Mouse (Mus musculus) midbrain, postnatal 0 days (tissue): ENCODE results near the gene Calr. TPM values are rescaled to one million over a fixed set of nuclear protein-coding genes. Genes with fewer than 3 reads are reported as not detected.

Experiments used
- ATAC-seq: fragments of 200-750 bp; cut with Nextera tagmentation; 2 replicates; pipeline ENCODE4 v1.8.0; 2017; ENCODE audit warnings: moderate number of reproducible peaks, mild to moderate bottlenecking, moderate TSS enrichment, moderate library complexity; ENCODE audit not compliant: low FRiP score
- DNase-seq: peaks from one replicate; pipeline ENCODE4 v3.0.0-alpha.2; 2015; ENCODE audit warnings: low spot score
- H3K27ac ChIP-seq: fragments of 300-500 bp; sonication (generic); 2 replicates; pipeline ENCODE4 v1.5.1; 2014; ENCODE audit warnings: low read depth, mild to moderate bottlenecking, low read length, mixed read lengths
- H3K27me3 ChIP-seq: fragments of 300-500 bp; sonication (generic); 2 replicates; pipeline ENCODE4 v1.6.1; 2014; ENCODE audit warnings: low read length, control low read depth, mixed read lengths; ENCODE audit not compliant: insufficient read depth
- H3K36me3 ChIP-seq: fragments of 300-500 bp; sonication (generic); 2 replicates; pipeline ENCODE4 v1.6.1; 2014; ENCODE audit warnings: low read length, control low read depth, mixed read lengths; ENCODE audit not compliant: insufficient read depth
- H3K4me1 ChIP-seq: fragments of 300-500 bp; sonication (generic); 2 replicates; pipeline ENCODE4 v1.6.1; 2014; ENCODE audit warnings: mild to moderate bottlenecking, control low read depth, antibody characterized with exemption, low read length, mixed read lengths; ENCODE audit not compliant: insufficient read depth
- H3K4me2 ChIP-seq: fragments of 300-500 bp; sonication (generic); 2 replicates; pipeline ENCODE4 v1.6.1; 2014; ENCODE audit warnings: low read depth, mild to moderate bottlenecking, low read length, mixed read lengths; ENCODE audit not compliant: poor library complexity, severe bottlenecking
- H3K4me3 ChIP-seq: fragments of 300-500 bp; sonication (generic); 2 replicates; pipeline ENCODE4 v1.5.1; 2014; ENCODE audit warnings: low read depth, mild to moderate bottlenecking, low read length, moderate library complexity
- H3K9ac ChIP-seq: fragments of 300-500 bp; sonication (generic); replicated peaks from 2 replicates; pipeline ENCODE4 v1.6.1; 2014; ENCODE audit warnings: mild to moderate bottlenecking, low read length, moderate library complexity, mixed read lengths; ENCODE audit not compliant: poor library complexity, severe bottlenecking
- H3K9me3 ChIP-seq: fragments of 300-500 bp; sonication (generic); 2 replicates; pipeline ENCODE4 v1.6.1; 2016; ENCODE audit warnings: low read length, control low read depth
- CTCF ChIP-seq: IDR thresholded peaks from 2 replicates; pipeline ENCODE4 v1.5.1; 2016; ENCODE audit warnings: antibody characterized with exemption, mild to moderate bottlenecking
- WGBS: fragments of 180-500 bp; shearing (Covaris S2); extraction: QIAGEN DNeasy Blood & Tissue Kit; methylation state at CpG from one replicate; pipeline ENCODE4 v1.1.7; 2014; 5-methylcytosine and 5-hydroxymethylcytosine counted together
- polyA plus RNA-seq: library from polyadenylated mRNA; unstranded; fragments of >200 nt; fragmentation: Nextera tagmentation; extraction: Ambion mirVana; gene quantifications from 2 replicates; pipeline ENCODE4 v1.2.1, GENCODE M21; 2015
- total RNA-seq: library from RNA; depleted of rRNA; stranded (reverse); fragments of >200 nt; gene quantifications from 2 replicates; pipeline ENCODE4 v1.2.3, GENCODE M21; 2014

Gene Calr
- total and polyA plus RNA-seq, 2 experiments from 2014 or later = 369 to 444 TPM

DNA sequence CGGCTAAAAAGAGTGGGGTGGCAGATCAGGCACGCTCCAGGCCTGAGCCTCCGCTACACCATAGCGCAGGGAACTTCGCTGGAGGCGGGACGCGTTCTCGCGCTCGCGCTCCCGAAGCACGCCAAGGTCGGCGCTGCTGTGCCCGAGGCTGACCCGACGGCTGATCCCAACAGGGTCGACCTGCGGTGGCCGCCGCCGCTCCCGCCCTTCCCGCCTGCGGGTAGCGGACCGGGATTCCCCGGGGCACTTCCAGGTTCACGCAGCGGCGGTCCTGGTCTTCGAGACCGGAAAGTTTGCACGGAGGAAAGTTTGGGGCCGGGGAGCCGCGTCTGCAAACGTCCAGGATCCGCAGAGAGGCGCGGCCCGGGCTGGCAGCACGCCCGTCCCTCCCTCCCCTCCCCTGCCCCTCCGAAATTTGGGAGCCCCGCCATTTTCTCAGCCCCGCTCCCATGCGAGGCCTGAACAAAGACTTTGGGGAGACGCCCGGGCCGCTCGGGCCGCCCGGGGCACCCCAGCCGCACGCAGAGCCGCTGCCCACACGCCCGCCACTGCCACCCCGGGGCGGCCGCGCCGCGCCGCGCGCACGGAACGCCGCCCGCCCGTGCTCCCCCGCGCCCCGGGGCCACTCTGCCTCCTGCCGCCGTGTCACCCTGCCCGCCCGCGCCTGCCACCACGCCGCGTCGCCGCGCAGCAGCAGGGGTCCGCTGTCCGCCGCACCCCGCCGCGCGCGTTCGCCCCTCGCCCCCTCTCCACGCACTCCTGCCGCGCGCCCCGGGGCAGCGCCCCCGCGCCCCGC, 47.4 kb downstream of the Calr start:
- Histone ChIP-seq H3K4me2 (peak overlapping the region; percentile 99), H3K27me3 (peaks cover 38% of the 10 kb centered on the region), H3K9ac (peak overlapping the region; percentile 78), H3K36me3 (no peaks in the 10 kb centered on the region), H3K9me3 (no peaks in the 10 kb centered on the region), H3K4me1 (no peaks in the 10 kb centered on the region), H3K27ac (peak overlapping the region; percentile 74), H3K4me3 (peak overlapping the region; percentile 69)
- ATAC-seq (no peak), DNase-seq (peak; percentile 54)
- WGBS = under 1% methylated on average over 68 of the region's 108 CpGs
- TF ChIP-seq CTCF = no peak

DNA sequence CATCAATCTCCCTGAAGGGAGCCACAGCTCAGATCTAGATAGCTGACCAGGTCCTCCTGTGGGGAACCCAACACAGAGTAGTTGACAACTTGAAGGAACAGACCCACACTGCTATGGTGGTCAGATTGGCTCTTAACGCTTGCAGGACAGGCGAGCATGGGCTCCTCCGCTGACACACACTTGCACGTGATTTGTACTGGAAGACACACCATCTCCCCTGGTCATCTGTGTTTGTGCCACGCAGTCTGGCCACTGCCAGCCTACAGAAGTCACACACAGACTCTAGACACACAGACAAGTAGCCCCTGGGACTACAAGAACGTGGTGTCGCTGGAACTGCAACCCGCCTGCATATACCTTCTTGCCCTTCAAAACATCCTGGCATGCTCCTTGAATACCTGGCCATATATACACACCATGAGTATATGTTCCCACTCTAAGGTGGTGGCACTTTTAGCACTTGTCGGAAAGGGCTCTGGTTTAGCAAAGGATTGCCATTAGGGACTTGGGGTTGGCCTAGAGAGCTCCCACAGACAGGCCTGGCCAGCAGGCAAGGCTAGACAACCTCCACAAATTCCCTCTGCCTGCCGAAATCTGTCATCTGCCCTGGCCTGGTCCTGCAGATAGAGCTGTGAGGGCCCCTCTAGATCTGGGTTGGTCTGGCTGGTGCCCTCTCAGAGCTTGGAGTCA, 48.1 kb downstream of the Calr start:
- Histone ChIP-seq H3K9ac (peak overlapping the region; percentile 78), H3K4me2 (peak overlapping the region; percentile 99), H3K9me3 (no peaks in the 10 kb centered on the region), H3K4me1 (no peaks in the 10 kb centered on the region), H3K27me3 (peaks cover 41% of the 10 kb centered on the region), H3K27ac (peak overlapping the region; percentile 74), H3K36me3 (no peaks in the 10 kb centered on the region), H3K4me3 (peak overlapping the region; percentile 69)
- no peak for TF ChIP-seq CTCF
- WGBS = 52% methylated on average over 10 of the region's 10 CpGs
- ATAC-seq = no peak
- DNase-seq = no peak

DNA sequence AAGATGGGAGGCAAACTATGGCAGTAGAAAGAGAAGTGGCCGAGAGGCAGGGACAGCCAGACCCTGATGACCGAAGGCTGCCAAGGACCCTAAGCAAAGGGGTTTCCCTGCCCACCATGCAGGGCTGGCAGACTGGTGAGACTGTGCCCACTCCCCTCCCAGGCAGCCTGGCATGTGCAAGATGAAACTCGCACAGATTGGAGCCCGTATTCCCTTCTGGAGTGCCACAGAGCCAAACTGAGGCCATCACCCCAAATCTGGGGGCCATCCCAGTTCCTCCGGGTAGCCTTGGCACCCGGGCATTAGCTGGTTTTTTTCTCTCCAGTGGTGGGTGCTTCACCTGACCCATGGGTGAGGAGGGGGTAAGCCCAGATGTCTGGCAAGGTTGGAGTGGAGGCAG, 48.8 kb downstream of the Calr start:
- ATAC-seq (no peak), DNase-seq (peak; percentile 58)
- no peaks in the 10 kb centered on the region for H3K4me1 ChIP-seq
- peak overlapping the region; percentile 38 for H3K27ac ChIP-seq
- WGBS = 73% methylated on average over 6 of the region's 6 CpGs
- 0 out of 2 replicates have a peak overlapping the region, but pooled peaks have one; percentile 15 for H3K4me2 ChIP-seq
- H3K36me3 ChIP-seq = no peaks in the 10 kb centered on the region
- peaks cover 42% of the 10 kb centered on the region for H3K27me3 ChIP-seq
- TF ChIP-seq CTCF = no peak
- H3K9me3 ChIP-seq = no peaks in the 10 kb centered on the region
- no peak overlapping the region for H3K9ac ChIP-seq
- no peak overlapping the region for H3K4me3 ChIP-seq

DNA sequence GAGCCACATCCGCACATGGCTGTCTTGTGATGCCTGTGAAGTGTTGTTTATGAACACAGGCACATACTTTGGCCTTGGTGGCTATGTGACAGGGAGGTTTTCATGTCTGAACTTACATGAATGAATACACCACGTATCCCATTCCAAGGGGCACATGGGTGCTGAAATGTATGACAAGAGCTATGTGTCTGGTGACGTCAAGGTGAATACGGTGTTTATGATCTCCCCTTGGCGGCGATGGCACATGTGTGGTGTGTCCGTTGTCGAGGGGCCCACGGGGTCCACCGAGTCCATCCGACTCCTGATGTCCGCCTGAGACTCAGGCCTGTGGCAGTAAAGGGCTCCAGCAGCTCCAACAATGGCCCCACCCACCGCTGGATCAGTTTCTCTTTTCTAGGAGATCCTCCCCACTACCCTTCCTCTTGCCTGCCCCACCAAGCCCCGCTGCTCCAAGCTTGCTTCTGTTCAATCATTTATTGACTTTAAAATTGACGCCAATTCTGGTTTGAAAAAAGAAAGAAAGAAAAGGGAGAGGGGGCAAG, 49.4 kb downstream of the Calr start:
- H3K9ac ChIP-seq = no peak overlapping the region
- WGBS = 73% methylated on average over 15 of the region's 15 CpGs
- no peak for ATAC-seq
- H3K36me3 ChIP-seq = no peaks in the 10 kb centered on the region
- H3K27ac ChIP-seq = no peak overlapping the region
- H3K4me2 ChIP-seq = no peak overlapping the region
- DNase-seq = no peak
- no peak overlapping the region for H3K4me3 ChIP-seq
- H3K4me1 ChIP-seq = no peaks in the 10 kb centered on the region
- peaks cover 38% of the 10 kb centered on the region for H3K27me3 ChIP-seq
- no peaks in the 10 kb centered on the region for H3K9me3 ChIP-seq
- TF ChIP-seq CTCF = no peak

DNA sequence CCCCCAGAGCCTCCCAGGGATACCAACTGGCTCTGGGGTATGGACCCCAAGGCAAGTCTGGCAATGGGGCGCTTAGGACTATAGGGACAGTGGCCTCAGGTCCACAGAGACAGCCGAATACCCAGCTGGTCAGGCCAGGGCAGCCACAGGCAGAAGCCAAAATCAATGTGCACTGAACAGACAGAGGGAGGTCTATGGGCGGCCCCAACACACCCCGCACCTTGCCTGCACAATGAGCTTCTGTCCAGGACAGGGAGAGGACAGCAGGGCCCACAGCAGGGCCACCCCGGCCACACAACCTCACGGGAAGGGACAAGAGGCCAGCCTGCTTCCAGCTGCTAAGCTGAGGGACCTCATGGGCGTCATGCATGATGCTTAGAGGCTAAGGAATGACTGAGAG, 52.2 kb downstream of the Calr start:
- 48% methylated on average over 7 of the region's 7 CpGs for WGBS

More for the DNA sequence above, 52.2 kb downstream of the Calr start:
- DNase-seq (peak; percentile 57), ATAC-seq (peak; percentile 44; the same call in 1 of the 2 replicates)
- Histone ChIP-seq H3K27ac (peak overlapping the region; percentile 69), H3K9ac (no peak overlapping the region), H3K4me3 (no peak overlapping the region), H3K4me1 (0 out of 2 replicates have a peak, but pooled peaks cover 4% of the 10 kb centered on the region), H3K4me2 (no peak overlapping the region), H3K27me3 (peaks cover 36% of the 10 kb centered on the region), H3K9me3 (no peaks in the 10 kb centered on the region), H3K36me3 (no peaks in the 10 kb centered on the region)
- no peak for TF ChIP-seq CTCF
